Mouse (Mus musculus): ENCODE results near the gene Psmd9.

The Psmd9 gene

DNA sequence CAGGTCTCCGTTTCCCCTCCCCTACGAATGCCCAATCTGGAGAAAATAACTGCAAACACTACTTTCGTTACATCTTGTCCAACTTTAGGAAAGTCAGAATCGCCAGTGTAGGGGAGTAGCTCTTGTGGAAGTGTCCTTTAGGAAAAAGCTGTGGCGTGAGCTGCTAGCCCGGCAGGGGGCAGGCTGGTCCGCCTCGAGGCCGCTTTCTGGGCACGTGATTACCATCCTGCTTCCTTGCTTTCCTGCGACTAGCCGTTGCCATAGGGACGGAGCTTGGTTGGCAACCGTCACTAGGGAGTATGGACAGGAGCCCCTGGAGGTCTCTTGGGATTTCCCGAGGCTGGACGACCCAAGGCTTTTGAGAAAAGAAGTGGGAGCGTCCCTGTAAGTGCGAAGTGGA lies 82.6 kb downstream of the Psmd9 start, which contains the start of gene Wdr66:
Gene Wdr66, plus strand, starts transcription at position 269 of the 400 bp plus-strand sequence.
- DNase-seq (ENCODE audit: low read depth) = peak; percentile 39

DNA sequence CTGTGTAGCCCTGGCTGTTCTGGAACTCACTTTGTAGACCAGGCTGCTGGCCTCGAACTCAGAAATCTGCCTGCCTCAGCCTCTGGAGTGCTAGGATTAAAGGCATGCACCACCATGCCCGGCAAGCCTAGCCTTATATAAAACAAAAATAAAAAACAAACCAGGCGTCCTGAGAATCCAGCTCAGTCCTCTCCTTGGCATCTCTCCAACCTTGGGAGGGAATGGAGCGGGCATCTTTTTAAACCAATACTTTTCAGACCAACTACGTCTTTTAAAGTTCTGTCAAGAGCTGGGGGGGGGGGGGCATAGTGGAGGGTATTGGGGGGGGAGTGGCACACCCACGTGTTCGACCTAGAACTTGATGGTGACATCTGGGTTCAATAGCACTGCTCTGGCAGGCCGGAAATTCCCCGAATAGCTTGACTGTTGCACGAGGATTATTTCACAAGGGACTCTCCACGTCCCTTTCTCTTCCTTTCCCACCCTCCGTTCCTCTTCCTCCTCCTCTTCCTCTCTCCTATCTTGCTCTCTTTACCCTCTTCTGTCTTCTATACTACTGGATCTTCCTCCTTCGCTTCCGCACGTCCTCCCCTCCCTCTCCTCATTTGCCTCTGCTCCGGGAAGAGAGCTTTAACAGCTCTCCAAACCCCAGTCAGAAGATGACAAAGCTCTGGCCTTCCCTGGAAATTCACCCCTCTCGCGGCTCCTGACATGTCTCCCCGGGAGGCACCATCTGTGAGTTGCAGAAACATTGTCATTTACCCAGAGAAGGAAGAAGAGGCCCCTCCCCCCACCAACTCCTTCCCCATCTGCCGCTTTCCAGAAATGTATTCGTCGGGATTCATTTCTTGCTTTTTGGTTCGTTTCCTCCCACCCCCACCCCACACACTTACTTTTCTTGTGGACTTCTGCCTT lies 87.9 kb downstream of the Psmd9 start:
- no peak for DNase-seq (ENCODE audit: low read depth)

DNA sequence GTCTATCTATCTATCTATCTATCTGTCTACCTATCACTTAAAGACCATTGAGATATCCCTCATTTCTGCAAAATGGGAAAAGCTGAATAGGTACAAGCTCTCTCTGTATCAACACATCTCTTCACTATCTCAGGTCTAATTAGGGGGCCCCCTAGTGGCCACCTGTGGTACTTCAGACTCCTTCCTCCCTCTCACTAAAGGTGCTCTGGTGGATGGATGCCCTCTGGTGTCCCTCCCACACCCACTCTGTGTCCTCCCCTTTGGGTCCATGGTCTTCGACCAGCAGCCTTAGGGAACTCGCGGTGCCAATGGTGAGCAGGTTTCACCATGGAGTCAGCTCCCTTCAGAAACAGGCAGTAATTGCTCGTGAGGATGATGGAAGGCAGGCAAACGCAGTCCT lies 89.8 kb downstream of the Psmd9 start:
- DNase-seq (ENCODE audit: low read depth) = peak; percentile 37

DNA sequence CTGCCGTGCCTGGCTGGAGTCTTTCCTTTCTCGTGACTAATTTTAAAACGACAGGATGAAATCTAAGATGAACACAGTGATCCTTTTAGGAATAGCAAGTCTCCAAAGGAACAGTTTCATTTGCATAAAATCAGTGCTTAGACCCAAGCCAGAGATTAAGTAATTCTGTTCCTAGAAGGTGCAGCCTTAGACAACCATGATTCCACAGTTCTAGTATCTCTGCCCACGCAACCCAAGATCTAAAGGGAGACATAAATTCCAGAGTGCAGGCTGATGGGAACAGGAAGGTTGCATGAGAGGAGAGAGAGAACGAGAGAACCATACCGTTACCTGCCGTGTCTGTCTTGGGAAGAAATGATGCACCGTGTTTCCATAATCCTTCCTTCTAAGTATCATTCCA lies 91.5 kb downstream of the Psmd9 start:
- no peak for DNase-seq (ENCODE audit: low read depth)

DNA sequence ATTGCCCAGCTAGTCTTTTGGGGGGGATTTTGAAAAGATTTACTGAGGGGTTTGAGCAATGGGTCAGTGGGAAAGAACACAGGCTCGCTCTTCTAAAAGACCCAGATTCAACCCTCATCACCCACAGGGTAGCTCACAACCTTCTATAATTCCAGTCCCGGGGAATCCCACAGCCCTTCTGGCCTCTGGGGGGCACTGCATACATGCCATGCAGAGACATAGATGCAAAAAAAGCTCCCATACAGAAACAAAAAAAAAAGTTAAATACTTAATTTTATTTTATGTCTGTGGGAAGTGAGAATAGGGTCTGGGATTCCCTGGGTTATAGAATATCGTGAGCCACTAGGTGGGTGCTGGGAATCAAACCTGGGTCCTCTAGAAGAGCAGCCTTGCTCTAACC lies 97.7 kb downstream of the Psmd9 start:
- DNase-seq (ENCODE audit: low read depth) = no peak

DNA sequence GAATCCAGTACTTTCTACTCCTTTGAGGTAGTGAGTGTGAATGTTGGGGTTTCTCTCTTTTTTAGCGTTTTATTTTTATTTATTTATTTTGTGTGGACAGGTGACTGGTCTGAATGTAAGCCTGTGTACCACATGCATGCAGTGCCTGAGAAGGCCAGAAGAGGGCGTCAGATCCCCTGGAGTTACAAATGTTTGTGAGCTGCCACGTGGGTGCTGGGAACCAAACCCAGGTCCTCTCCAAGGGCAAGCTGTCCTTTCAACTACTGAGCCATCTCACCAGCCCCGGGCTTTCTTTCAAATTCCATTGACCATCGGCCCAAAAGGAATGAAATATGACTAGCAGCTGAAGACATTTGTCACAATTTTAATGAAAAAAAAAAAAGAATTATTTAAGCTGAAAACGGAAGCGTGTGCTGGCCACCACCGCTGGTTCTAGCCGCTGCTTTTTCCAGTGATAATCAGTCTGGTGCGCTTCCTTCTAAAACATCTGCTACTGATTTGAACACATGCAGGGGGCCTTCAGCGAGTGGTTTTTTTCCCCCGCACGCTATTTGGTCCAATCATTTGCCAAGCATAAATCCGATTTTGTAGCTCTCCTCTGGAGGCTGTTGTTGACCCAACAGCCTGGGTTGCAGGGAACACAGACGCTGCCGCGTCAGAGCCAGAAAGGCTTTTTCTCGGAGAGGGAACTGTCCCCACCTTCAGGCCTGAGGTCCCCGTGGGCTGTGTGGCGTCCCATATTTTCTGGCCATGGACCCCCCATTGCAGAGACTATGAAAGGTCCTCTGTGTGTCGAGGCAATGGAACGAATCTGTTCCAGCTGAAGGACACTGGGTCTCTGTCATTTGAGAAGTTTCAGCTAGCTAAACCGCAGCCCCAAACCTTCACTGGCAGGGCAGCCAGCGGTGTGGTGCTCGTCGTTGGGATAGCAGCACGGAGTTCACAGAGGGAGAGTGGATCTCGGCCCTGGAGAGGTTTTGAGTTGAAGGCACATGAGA lies 99.6 kb downstream of the Psmd9 start:
- DNase-seq (ENCODE audit: low read depth) = no peak

DNA sequence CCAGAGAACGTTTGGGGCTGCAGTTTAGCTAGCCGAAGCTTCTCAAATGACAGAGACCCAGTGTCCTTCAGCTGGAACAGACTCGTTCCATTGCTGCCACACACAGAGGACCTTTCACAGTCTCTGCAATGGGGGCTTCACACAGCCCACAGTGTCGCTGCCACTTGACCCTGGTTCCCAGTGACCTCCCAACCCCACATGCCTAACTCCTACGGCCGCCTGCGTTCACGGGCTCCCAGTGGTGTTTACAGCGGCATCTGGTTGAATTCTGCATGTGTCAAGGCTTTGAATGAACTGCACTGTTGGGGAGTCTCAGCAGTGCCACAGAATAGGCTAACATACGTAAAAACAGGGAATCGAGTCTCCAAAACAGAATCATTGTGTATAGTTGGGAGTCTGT lies 101.7 kb downstream of the Psmd9 start:
- no peak for DNase-seq (ENCODE audit: low read depth)

DNA sequence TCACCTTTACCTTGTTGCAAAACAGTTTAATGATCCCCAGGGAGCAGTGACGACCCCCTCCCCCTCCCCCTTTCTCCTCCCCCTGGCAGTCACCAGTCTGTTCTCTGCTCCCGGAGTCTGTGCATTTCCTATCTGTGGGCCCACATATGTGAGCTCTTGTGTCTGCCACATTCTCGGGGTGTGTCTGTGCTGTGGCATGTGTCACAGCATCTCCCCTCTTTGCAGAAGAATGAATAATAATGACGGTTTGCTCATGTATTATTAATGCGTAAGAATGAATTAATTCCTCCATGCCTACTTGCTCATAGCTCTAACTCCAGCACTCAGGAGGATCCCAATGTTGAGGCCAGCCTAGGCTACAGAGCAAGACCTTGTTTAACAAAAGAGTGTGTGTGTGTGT lies 103.7 kb downstream of the Psmd9 start:
- no peak for DNase-seq (ENCODE audit: low read depth)

DNA sequence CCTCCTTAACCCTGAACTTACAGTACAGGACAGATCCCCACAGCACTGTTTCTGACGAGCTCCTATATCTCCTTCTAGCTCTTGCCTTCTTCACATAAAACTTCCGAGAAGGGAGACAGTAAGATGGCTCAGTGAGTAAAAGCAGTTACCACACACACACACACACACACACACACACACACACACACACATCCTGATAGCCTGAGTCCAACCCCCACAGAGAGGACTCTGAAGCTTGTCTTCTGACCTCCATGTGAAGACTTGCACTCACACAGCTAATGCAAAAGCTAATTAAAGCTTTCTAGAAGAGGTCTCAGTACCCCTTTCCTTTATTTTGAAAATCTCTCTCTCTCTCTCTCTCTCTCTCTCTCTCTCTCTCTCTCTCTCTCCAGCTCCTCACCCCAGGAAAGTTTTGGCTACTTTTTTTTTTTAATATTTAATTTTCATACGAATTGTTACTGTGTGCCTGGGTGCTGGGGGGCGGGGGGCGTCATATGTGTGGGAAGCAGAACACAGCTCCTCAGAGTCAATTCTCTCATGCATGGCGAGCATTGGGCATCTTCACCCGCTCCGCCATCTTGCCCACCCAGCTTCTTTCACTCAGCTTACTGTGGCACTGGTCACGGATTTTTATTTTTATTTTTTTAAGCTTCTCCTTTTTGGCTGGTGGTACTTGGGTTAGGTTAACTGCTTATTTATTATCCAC lies 107.6 kb downstream of the Psmd9 start:
- no peak for DNase-seq (ENCODE audit: low read depth)

DNA sequence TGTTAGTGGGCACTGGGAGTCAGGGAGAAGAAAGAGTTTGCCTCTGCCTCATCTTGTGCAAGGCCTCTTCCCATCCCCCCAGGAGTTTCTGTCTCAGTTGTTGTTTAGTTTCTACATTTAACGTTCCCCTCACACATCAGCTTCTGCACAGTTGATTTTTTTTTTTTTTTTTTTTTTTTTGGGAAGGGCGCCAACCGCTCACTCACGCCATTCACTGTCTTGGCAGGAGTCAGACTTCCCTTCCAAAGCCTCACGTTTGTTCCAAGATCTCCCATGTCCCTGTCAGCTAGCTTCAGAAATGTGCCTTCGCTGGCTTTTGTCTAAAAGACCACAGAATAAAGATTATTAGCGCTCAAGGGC lies 108.1 kb downstream of the Psmd9 start:
- DNase-seq (ENCODE audit: low read depth) = no peak

DNA sequence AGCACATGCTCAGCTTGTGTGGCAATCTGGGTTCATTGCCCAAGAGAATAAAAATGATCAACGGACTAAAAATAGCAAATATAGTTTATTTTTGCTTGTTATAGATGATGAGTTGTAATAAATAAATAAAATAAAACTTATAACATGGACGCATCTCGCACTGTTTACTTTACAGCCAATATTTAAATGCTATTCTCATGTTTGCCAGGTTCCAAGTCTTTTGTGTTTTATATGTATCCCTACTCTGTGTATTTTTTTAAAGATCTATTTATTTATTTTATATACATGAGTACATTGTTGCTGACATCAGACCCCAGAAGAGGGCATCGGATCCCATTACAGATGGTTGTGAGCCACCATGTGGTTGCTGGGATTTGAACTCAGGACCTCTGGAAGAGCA lies 108.5 kb downstream of the Psmd9 start:
- no peak for DNase-seq (ENCODE audit: low read depth)

DNA sequence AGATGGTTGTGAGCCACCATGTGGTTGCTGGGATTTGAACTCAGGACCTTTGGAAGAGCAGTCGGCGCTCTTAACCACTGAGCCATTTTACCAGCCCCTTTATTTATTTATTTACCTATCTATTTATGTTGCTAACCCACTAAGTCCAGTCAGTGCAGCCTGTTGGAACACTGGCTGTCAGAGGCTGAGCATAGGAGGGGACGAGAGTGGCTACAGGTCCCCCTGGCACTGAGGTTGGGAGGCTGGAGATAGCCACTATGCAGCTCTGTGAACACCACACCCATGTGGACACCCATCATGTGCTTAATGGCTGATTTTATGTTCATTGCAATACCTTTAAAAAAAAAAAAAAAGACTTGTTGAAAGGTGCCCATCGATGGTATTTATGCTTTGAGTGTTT lies 110.0 kb downstream of the Psmd9 start:
- DNase-seq (ENCODE audit: low read depth) = no peak

DNA sequence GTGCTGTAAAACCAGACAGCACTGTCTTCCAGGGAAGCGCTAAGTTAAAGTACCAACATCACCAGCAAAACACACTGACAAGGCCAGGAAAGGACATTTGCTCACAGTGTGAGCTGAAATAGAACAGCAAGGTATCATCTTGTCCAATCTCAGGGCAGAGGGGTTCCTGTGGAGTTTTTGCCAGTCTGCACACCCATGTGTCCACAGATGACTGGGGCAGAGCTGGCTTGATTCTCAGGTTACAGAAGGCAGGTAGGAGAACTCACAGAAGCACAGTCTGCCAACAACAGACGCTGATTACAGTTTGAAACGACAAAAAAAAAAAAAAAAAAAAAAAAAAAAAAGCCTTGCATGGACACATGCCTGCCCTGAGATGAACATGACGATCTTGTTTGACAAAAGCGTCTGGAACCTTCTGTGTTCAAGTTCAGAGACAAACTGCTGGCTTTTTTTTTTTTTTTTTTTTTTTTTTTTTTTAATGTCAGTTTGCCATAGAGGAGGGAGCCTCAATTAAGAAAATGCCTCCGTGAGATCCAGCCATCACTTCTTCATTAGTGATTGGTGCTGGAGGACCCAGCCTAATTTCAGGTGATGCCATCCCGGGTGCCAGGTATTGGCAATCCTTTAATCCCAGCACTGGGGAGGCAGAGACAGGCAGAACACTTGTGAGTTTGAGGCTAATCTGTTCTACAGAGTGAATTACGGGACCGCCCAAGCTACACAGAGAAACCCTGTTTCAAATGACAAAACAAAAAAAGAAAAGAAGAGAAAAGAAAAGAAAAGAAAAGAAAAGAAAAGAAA lies 112.3 kb downstream of the Psmd9 start:
- DNase-seq (ENCODE audit: low read depth) = no peak

DNA sequence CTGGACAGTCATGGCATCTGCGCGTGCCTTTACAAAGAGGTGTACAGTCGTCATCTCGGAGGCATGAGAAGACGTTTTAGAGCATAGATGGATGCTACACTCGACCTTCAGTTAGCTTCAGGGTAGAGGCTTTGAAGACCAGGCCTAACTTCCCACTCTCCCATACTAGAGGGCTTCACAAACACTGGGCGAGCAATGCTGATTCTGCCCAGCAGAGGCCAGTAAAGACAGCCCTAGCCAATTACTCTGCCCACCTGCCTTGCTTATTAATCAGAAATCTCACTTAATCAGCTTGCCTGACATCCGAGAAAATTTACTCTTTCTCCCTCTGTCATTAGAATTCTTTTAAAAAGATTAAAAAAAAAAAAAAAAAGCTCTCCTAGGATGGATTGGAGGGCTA lies 116.0 kb downstream of the Psmd9 start:
- no peak for DNase-seq (ENCODE audit: low read depth)

DNA sequence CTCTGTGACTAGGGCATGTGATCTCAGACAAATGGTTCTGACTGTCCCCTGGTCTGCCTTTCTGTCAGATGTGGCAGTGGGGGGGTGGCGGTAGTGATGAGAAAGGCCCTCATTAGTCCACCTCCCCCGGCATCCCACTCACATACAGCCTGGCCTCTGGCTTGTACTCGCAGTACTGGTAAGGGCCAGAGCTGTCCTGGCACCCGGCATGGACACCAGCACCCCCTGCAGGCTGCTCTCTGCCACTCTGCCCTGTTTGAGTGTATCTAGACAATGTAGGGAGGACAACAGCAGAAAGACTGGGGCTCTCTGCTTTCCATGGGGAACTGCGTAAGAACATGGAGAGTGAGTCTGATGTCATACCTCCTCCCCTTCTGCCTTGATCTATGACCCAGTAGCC lies 118.9 kb downstream of the Psmd9 start:
- DNase-seq (ENCODE audit: low read depth) = no peak

DNA sequence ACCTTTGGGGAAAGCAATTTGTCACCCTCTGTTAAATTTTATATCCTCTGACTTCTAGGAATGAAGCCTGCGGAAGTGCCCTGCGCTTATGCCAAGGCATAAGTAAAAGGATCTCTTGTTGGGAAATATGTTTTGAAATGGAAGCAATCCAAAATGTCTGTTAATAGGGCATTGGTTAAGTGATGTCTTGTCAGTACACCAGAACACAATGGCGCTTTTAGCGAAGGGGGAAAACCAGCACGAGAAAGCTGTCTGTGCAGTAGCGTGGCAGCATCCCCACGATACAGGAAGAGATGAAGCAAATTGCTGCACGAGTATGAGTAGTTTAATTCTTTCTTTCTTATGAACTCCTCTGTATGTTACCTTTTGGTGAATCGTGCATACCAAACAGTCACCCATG lies 125.4 kb downstream of the Psmd9 start:
- DNase-seq (ENCODE audit: low read depth) = no peak

DNA sequence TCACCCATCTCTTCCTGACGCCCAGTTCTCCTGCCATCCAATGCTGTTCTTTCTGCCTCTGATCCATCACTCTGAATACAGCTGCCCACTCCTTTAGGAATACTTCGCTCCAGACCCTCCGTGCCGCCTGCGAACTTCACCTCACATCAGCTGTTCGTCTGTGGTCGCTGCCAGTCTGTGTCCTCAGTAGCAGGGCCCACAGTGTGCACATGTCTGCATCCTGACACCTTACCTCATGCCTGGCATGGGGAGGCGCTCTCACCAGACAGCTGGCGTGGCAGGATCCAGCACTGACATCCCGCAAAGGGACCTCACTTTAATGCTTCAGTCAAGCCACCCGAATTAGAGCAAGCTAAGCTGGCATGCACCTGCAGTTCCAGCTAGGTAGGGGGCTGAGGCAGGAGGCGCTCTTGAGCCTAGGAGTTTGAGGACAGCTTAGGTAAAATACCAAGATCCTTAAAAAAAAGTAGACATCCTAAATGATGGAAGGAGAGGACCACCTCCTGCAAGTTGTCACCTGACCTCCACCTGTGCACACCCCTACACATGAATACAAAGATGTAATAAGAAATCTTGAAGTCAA lies 127.1 kb downstream of the Psmd9 start:
- no peak for DNase-seq (ENCODE audit: low read depth)

DNA sequence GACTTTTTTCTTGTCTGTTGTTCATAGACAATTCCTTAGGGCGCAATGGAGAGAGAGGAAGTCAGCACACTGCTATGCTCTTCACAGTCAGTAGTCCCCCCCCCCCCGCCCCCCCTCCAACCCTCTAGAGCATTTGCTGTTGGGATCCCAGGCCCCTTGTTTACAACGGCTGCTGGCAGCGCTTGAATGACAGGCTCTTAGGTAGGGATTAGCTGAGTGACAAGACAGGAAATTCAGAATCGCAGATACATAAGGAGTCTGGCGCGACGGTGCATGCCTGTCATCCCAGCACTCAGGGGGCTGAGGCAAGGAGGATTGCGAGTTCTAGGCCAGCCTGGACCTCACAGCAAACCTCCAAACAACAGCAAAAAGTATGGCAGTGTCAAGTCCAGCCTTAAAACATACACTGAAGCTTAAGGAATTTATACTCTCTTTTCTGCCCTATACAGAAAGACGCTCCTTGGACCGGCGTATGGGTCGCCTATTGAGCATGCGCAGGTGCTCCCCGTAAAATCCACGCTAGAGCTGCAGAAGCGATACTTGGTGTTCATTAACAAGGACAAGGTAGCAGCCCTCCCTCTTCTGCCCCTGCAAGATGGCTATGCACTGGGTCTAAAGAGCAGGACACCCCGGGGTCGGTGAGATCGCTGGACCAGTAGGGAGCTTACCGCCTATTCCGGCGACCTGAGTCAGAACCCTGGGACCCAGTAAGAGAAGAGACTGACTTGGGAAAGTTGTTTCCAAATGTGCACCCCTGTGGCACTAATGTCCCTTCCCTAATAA lies 128.0 kb downstream of the Psmd9 start:
- DNase-seq (ENCODE audit: low read depth) = no peak

DNA sequence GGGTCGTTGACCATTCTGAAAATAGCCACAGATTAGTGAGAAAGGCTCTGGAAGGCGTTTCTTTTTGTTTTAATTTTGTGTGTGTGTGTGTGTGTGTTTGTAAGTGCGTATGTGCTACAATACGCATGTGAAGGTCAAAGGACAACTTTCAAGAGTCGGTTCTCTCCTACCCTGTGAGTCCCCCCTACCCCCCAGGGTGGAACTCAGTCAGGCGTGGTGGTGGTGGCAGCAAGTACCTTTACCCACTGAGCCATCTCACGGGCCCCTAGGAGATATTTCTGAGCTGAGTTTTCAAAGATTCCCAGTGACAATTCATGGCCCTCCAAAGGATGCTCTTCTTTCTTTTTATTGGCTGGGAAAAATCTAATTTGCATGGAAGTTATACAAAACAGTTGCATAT lies 128.6 kb downstream of the Psmd9 start:
- DNase-seq (ENCODE audit: low read depth) = no peak

DNA sequence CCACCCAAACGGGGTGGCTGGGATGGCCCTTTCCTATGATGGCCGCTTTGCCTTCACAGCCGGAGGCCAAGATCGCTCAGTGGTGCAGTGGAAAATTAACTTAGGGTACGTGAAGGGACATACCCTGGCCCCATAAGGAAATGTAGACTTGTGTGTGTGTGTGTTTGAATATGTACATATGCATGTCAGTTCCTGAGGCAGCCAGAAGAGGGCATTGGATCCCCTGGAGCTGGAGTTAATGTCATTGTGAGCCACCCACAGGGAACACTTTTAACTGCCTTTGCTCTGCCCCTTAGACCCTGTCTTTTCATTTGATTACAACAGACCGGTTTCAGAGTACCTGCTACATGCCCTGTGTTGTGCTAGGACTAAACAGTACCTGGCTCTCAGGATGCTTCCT lies 129.3 kb downstream of the Psmd9 start:
- DNase-seq (ENCODE audit: low read depth) = no peak
